Mouse (Mus musculus) T-cell, adult 2 months (primary cell): ENCODE data around the gene Edem2.
A peak's percentile ranks its signal among the peaks of the same experiment; 100 is the strongest.

Experiments
- DNase-seq: peaks from one replicate; pipeline ENCODE4 v3.0.0; 2022; ENCODE audit warnings: low spot score

The Edem2 gene

DNA sequence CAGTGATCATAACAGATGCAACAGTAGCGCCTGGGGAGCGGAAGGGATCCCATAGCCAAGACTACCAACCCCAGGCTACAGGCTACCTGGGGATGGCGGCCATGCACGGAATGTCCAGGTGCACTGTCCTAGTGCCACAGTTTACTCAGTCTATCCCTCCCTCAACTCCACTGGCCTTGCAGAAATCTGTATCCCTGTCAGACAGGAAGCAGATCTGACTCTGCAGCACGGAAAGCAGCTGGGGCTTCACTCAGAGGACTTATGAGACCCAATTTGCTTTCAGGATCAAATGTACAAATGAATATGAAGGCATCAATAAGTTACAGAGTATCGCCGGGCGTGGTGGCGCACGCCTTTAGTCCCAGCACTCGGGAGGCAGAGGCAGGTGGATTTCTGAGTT lies 41.5 kb downstream of the Edem2 start:
- no peak for DNase-seq

- DNase-seq, result peak; percentile 17
Observed at GRCm38 (mm10) chr2:155686572-155686971, 42.7 kb downstream of the Edem2 start.

DNA sequence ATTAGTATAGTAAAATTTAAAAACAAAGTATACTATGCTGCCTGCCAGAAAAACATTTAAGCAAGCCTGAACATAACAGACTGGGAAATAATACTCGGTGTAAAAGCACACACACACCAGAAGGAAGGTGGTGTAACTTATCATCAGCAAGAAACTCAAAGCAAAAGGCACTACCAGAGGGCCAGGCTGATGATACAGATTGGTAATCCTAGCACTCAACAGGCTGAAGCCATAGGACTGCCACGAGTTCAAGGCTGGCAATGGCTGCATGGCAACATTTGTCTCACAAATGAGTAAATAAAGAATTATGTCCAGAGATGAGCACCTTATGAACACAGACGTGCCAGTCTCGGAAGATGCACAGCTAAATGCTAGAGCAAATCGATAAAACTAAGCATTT lies 45.5 kb downstream of the Edem2 start:
- no peak for DNase-seq

DNA sequence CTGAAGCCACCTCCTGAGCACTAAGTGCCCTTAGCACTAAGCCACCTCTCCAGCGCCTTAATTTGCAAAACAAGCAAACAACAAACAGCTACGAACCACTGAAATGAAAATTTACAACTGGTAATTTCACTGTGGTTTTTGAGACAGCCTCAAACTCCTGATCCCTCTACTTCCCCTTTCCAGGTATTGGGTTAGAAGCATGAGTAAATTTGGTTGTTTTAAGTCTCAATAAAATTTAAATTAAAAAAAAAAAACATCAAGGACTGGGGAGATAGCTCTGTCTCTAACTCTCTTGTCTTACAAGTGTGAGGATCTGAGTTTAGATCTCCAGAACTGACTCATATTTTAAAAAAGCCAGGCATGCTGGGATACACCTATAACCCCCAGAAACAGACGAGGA lies 46.1 kb downstream of the Edem2 start:
- DNase-seq, result no peak

DNA sequence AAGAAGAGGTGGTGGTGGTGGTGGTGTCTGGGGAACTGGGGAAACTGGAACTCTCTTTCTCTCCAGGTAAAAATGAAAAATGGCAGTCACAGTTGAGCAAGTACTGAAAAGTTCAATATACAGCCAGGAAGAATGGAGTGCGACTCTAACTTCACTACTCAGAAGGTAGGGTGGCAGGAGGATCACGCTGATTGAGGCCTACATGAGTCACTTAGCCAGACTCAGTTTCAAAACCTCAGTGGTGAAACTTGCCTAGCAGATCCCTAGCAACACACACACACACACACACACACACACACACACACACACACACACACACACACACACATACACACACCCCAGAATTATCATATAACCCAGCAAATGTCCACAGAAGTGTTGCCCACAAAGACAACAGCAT lies 47.4 kb downstream of the Edem2 start:
- DNase-seq, result peak; percentile 27

DNA sequence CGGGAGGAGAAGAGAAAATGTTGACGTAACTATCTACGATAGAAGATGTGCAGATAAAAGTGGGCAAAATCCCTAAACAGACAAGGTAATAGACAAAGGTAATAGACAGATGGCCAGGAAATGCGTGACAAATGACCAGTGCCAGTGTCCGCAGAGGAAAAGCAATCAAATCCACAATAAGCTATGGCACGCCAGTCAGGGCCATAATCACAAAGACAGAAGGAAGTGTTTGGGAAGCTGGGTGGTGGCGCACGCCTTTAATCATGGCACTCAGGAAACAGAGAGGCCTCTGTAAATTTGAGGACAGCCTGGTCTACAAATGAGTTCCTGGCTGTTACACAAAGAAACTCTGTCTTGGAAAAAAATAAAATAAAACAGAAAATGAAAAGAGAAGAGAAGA lies 48.1 kb downstream of the Edem2 start:
- no peak for DNase-seq

DNA sequence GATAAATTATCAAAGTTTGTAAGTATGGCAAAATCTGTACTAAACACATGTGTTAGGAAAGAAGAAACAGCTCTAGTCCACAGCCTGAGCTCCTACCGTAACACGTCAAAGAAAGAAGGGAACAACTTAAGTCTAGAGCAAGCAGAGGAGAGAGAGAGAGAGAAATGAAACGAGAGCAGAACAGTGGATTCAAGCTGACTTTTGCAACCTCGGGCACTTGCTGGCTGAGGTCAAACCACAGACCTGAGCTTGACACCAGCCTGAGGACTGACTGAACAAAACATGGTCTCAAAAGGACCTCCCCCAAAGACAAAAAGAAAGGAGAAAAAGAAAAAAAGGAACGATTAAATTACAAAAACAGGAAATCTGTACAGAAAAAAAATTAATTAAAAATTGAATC lies 48.7 kb downstream of the Edem2 start:
- peak; percentile 24 for DNase-seq

- peak; percentile 68 for DNase-seq
Observed at GRCm38 (mm10) chr2:155679586-155680110, 49.6 kb downstream of the Edem2 start.

GRCm38 (mm10) chr2:155675118-155675517 lies 54.2 kb downstream of the Edem2 start:
- DNase-seq, result no peak

GRCm38 (mm10) chr2:155673546-155673945 lies 55.7 kb downstream of the Edem2 start:
- peak; percentile 83 for DNase-seq

DNA sequence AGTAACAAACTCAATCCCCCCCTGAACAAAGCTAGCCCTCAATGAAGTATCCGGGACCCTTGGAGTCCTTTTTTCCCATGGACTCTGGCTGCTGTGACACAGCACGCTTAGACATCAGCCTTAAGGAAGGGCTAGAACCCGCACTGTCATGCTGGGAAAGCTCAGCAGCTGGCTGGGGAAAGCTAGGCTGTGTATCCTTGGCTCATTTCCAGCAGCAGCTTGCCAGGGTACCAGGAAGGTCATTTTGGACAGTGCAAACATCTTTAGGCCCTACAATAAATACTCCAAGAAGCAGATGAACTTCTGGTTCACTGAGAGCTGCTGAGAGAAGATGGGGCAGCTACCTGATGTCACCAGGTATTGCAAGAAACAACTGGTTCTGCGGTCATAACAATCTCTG lies 58.0 kb downstream of the Edem2 start:
- no peak for DNase-seq

DNA sequence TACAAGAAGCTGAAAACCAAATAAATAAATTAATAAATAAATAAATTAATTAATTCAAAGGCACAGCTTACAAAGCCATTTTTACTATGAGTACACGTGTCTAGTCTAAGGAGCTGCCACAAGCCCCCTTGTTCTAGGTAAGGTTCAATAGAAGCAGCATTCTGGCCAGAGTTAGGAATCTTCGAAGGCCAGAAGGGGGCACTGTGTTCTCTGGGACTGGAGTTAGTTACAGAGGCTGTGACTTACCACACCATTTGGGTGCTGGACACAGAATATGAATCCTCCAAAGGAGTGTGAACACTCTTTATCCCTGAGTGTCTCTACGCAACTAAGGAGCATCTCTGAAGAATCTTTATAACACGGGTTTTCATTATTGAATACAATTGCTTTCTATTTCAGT lies 60.8 kb downstream of the Edem2 start:
- peak; percentile 41 for DNase-seq

DNA sequence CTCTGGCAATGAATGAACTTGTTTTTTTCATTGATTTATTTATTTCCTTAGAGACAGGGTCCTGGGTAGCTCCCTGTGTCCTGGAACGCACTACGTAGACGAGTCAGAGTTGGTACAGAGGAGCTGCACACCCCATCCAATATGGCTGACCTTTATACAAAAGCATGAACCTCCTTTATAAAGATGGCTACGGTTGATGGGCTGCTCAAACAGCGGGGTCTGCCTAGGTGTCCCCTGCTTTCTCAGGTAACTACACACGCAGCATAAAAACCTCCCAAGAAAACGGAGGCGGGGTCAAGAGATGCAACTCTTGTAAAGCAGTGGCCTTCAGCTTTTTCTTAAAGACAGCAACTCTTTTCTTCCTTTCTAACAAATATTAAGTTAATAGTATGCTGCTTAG lies 61.4 kb downstream of the Edem2 start:
- no peak for DNase-seq

DNA sequence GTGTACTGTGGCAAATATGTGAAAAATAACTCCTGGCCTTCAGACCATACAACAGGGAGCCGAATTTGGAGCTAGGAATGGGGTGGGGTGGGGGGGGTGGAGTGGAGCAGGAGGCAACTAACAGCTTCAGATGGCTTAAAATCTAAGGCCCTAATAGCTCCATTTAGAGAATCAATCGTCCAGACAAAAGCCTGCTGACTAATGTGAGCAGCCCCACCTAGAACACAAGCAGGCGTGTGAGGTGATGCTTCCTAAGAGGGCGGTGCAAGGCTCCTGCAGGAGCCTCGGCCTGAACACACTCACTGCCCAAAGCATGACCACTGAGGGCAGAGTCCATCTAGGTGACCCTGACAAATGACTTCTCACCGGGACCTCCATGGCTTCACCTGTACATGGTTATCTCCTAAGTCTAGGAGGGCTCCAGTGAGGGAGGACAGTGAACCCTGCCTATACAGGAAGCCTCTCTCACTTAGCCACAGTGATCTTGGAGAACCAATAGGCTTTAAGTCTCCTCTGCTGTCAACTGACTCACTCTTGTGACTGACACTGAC lies 65.3 kb downstream of the Edem2 start:
- no peak for DNase-seq

- peak; percentile 44 for DNase-seq
Observed at GRCm38 (mm10) chr2:155663097-155663496, 66.2 kb downstream of the Edem2 start.

GRCm38 (mm10) chr2:155662390-155662789 lies 66.9 kb downstream of the Edem2 start:
- DNase-seq, result no peak

GRCm38 (mm10) chr2:155655759-155656372 lies 73.4 kb downstream of the Edem2 start:
- no peak for DNase-seq

DNA sequence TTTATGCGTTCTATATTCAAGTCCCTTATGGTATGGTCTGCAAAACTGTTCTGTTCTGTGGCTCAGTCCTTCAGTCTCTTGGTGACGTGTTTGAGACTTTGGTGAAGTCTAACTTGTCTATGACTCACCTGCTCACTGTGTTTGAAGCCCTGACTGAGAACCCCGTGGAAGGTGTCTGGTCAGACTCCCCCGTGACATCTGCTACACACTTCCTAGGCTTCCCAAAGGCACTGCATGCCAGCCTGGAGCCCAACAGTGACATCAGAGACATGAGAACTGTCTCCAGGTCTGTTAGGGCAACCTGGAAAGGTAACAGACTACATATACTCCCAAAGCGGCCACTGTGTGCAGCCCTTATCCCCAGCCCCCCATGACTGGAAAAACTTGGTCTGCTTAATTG lies 76.7 kb downstream of the Edem2 start:
- no peak for DNase-seq
